Mouse (Mus musculus) kidney, adult 8-10 months (tissue): Measurements from ENCODE around the gene Phactr4.
A peak's percentile ranks its signal among the peaks of the same experiment; 100 is the strongest.

Source experiments
- DNase-seq, 2 experiments: peaks; one replicate each; pipeline ENCODE4 v3.0.0; 2022

The Phactr4 gene

DNA sequence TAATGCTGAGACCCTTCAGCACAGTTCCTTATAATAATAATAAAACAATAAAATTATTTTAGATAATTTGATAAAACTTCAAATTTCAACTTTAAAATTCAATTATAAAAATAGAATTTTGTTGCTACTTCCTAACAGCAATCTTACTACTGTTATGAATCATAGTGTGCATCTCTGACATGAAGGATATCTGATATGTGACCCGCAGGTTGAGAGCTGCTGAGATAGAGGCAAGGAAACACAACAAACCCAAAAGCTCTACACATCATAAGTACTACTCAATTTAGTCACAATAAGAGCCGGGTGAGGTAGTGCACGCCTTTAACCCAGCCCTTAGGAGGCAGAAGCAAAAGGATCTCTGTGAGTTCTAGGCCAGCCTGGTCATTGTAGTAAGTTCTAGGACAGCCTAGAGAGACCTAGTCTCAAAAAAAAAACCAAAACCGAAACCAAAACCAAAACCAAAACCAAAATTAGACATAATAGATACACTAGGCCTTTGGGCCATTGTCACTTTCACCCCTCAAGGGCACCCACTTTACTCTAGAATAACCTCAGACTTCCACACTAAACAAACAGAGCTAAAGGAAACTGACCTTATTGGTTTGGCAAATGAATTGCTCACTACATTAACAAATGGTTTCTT lies 12.6 kb downstream of the Phactr4 start:
- no peak for DNase-seq

DNA sequence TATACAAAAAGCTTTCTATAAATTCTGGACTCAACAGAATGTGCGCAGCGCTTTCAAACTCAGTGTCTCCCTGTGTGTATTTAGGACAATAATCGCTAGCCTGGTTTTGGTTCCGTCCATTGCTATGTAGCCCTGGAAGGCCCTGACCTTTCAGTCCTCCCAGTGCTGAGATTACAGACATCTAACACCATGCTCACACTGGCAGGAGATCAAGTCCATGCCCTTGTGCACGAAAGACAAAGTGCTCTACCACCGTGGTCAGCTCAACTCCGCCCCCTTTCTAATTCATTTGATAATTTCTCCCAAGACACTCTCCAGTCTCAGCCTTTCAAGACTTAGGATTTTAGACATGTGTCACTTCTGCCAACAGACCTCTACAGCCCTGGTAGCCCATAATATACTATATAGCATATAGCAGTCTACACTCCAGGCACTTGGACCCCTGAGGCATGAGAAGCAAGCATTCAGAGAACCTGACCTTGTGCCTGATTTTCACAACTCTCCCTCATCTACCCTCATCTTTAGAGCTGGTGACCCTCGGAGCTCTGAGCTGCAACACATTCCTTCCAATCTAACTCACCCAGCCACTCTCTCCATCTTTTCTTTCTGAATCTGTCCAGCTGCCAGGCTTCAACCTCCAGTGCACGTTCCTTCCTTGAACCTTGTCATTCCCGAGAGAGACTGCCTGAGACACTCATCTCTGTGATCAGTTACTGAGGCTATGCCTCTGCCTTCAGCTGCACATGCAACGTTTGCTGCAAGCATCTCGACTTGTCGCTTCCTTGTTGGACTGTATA lies 15.7 kb downstream of the Phactr4 start:
- DNase-seq: no peak

DNA sequence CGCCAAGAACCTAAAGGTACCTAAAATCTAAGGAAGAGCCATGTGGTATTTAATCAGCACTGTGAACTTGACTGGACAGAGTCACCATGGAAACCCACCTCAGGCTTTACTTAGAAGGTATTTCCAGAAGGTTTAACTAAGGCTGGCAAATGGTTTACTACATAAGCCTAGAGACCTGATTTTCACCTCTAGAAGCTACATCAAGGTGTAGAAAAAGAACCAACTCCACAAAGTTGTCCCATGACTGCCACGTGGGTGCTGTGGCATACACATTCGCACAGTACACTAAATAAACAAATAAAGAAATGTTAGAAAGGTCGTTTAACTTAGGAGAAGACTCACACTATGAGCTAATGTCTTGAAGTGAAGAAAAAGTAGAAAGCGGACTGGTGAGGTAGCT lies 17.7 kb downstream of the Phactr4 start:
- DNase-seq: peak; percentile 27 to 48

DNA sequence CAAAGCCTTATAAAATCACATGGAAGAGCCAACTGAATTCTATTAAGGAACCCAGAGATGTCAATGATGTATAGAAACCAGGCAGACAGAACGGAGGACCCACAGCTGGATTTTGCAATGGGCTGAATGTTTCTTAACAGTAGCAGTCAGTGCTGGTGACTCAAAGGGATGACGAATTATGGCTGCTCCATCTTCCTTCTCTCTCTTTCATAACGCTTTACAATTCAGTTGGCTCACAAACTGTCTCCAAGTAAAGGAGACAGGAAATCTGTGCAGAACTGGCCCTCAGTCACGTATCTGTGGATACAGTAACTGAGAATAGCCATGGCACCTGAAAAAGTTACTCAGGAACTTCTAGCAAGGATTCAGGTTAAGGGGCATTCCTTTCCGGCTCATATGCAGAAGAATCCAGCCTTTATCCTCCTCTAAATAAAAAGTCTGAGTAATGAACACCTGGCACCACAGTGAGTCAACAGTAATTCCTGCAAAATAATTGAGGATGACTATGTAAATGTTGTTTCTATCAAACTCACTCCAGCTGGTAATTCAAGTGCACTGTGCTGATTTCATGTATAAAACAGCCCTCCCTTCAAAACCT lies 19.1 kb downstream of the Phactr4 start:
- no peak for DNase-seq

DNA sequence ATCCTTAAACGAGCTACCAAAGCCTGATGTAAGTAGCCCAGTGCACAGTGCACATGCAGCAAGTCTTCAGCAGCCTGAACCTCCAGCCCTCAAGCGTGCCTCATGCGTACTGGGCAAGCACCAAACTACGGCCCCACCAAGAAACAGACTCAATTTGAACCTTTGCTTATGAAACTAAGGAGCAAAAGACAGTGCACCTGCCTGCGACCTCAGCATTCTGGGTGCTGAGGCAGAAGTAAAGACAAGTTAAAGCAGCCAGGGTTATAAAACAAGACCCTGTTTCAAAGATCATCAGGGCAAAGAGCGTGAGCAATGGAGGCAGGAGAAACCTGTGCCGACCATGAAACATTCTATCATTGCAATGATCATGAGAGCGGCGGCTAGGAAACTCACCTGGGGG lies 21.3 kb downstream of the Phactr4 start:
- peak; percentile 66 to 77 for DNase-seq

DNA sequence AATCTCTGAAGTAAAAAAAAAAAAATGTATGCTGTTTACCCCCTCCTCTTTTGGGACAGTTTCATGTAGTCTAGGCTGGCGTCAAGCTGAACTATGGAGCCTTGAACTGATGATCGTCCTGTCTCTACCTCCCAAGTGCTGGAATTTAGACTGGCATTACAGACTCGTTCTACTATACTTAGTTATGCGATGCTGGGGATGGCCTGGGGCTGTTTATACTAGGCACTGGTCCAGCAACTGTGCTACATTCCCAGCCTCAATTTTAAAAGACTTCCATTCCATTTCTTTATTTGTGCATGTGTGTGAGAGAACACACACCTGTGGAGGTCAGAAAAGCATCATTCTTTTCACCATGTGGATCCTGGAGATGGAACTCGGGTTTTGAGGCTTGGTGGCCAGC lies 23.4 kb downstream of the Phactr4 start:
- DNase-seq: peak; percentile 43 to 44

DNA sequence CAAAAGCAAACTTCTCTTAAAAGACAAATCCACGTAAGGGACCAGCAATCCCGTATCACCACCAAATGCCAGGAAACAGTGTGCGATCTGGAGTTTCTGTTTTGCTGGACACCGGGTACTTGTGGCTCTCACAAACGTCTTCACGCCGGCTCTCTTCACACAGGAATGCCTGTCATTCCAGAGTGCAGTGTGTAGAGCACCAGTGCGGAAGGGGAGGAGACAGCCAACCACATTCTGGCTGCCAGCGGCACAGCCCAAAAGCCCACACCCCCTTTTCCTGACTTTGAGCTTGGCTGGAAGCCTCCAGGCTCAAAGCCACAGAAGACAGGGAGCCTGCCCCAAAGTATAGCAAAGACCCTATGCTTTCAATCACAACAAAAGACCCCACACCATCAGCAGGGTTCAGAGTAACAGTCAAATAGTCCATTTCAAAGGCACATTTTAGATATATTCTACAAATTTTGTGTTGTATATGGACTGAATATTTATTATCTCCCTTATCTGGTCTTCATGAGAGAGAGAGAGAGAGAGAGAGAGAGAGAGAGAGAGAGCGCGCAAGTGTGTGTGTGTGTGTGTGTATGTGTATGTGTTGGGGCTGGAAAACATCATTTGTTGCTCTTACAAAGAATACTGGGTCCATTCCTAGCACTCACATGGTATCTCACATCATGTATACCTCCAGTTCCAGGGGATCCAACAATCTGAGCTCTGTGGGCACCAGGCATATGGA lies 24.1 kb downstream of the Phactr4 start:
- peak; percentile 85 to 86 for DNase-seq

DNA sequence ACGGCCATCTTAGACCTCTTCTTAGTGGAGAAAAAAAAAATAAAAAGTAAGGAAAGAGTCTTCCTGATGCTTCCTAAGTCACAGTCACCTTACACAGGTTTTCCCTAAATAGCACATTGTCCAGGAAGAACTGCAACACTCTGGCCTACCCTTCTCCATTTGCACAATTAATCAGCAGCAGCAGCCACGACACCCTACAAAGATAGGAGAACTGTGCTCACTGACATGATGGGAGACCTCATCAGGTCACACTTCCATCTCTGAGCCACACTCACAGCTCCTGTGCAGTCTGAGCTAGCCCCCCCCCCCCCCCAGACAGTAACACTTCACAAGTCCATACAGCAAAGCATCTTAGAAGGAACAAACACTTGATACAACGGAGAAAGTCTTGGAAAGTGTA lies 25.2 kb downstream of the Phactr4 start:
- DNase-seq: no peak

DNA sequence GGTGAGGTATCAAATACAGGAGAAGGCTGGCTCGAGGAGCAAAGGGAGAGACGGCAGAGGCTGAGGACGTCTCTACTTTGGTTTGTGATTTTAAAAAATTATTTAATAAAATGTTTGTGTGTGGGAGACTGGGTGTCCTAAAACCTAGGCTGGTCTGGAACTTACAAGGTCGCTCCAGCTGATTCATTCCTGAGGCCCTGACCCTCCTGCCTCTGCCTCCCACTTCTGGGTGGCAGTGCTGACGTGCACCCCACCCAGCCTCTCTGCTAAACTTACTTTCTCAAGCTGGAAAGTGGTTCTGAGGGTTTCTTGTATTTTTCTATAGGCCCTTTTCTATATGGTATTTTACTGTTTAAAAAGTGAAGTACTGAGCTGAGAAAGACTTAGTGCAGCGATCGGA lies 26.0 kb downstream of the Phactr4 start:
- no peak for DNase-seq

DNA sequence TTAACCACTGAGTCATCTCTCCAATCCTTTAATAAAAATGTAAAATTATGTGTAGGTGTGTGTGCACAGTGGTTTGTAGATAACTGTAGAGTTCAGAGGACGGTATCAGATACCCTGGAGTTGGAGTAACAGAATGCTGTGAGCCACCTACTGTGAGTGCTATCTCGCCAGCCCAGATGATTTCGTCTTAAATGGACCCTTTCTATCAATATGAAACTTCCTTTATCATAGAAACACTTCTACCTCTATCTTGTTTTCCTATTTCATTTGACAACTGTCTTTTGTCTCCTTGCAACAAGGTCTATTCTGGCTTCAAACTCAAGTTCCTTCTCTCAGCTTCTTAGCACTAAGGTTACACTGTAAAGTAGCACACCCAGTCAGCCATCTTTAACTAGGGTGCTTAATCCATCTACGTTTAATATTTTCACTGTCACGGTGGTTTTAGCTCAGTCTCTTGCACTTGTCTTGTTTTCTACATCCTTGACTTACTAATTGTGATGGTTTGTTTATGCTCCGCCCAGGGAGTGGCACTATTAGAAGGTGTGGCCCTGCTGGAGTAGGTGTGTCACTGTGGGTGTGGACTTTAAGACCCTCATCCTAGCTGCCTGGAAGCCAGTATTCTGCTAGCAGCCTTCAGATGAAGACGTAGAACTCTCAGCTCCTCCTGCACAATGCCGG lies 31.1 kb downstream of the Phactr4 start:
- DNase-seq: no peak

DNA sequence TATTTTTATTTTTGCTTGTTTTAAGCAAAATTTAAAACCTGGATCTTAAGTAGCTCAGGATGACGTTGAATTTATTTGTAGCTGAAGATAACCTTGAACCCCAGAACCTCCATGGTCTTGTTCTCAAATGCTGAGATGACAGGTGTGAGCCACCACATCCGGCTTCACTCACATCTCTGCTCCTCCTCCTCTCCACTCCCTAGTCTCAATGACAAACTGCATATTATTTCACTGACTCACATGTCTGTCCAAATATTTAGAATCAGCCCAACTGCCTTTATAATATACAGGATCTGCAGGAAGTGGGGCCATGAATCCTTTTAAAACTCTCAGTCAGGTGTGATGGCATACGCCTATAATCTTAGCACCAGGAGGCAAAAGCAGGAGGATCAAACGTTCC lies 33.0 kb downstream of the Phactr4 start:
- DNase-seq: no peak

DNA sequence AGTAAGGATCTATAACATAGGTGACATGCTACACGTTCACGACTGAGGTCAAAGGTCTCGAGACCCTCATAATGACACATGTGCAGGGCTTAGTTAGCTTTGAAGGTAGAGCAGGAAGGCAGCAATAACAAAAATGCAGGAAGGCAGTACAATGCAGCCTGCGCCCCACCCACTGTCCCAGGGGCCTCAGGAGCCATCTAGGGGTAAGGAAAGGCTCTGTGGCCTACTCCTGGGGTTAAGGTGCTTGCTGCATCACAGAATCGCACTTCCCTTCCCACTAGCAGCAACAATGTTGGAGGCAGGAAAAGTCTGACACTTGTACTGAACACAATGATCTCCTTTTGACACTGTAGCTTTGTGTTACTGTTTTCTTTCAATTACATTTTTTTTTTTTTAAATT lies 34.7 kb downstream of the Phactr4 start:
- DNase-seq: peak in 1 of 2 experiments; percentile 31

DNA sequence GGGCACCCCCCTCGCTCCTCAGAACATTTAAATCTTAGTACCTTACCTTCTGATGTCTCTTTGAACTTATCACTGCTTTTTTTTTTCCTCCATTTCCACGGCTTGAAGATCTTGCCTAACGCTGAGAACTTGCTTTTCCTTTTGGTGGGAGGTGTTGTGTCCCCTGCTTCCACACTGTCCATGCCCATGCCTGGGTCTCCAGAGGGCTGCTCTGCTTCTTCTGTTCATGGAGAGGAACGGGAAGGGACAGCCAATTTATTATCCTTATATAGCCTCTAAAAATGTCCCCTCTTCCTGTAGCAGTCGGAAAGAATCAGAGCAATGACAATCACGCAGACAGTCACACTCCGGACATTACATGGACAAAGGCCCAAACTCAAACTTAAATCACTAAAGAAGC lies 35.4 kb downstream of the Phactr4 start:
- no peak for DNase-seq

DNA sequence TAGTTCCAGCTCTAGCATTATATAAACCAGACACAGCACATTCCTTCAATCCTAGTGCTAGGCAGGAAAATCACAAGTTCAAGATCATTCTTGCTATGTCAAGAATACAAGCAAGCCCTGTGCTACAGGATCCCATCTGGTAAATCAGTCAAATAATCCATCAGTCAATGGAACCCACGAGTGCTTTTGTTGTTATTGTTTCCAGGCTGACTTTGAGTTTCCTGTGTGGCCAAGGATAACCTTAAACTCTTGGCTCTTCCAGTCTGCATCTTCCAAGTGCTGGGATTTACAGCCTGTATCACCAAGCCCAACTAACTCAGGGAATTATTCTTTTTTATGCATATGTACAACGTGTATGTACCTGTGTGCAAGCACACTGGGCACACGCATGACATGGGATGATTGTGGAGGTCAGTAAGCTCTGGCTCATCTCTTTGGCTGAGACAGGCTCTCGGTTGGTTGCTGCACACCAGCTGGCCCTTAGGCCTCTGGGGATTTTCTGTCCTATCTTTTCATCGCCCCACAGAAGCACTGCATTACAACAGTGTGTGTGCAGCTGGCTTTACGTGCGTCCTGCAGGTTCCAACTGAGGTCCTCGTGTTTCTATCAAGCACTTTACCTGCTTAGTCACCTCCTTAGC lies 36.4 kb downstream of the Phactr4 start:
- DNase-seq: no peak

DNA sequence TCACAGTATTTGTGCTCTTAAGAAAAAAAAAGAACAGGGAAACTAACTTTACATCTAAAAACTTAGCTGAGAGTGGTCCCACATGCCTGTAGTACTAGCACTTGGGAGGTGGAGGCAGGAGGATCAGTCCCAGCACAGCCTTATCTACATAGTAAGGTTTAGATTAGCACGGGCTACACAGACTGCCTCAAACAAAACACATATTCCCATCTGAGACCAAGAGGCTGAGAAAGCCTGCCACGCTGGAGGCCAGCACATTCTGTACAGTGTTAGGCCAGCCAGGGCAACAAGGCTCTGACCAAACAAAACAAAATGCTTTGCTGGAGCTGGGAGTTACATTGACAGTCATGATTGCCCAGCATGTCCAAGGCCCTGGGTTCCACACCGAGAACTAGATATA lies 38.8 kb downstream of the Phactr4 start:
- no peak for DNase-seq

DNA sequence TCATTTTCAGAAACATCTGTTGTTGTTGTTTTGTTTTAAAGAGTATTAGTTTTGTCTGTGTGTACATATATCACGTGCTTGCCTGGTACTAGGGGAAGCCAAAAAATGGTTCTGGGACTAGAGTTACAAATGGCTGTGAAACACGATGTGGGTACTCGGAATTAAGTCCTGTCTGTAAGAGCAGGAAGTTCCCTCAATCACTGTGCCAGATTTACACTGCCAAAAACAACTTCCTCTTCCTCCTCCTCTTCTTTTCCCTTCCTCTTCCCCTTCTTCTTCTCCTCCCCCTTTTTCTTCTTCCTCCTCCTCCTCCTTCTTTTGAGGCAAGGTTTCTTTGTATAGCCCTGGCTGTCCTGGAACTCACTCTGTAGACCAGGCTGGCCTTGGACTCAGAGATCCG lies 40.0 kb downstream of the Phactr4 start:
- DNase-seq: no peak

DNA sequence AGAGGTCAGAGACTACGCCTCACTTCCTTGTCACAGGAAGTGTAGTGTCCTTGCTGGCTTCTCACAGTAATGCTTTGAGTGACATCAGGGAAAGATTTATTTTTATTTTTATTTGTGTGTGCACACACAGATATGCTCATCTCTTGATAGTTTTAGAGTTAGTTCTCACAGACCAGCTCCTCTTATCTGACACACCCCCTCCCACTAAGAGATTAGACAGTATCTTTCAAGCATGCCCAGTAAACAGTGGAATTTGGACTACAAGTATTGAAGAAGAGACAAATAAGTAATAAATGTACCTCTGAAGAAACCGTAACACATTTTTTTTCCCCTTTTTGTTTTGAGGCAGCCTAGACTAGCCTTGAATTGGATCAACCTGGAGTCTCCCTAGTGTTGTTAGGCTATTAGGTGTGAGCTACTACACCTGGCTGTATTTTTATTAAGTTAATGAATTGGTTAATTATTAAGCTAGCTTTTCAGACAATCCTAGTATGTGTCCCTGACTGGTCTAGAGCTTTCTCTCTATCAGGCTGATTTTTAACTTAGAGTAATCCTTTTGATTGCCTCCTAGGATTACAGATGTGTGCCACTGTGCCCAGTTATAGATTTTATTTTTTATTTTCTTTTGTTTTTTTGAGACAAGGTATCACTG lies 41.2 kb downstream of the Phactr4 start:
- DNase-seq: no peak

DNA sequence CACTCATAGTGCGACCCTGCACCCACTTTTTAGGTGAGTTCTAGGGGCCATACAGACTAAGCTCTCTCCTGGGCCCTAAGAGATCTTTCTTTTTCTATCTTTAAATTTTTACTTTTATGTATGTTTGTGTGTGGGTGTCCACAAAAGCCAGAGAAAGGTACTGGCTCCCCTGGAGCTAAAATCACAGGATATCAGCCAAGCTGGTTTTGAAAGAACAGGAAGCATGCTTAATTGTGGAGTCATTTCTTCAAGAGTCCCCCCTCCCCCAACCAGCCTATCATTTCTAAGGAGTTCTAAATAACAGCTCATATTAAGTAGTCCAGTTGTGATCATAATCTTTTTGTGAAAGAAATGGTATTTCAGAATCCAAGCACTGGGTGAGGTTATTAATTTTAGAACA lies 48.5 kb downstream of the Phactr4 start:
- DNase-seq: no peak

DNA sequence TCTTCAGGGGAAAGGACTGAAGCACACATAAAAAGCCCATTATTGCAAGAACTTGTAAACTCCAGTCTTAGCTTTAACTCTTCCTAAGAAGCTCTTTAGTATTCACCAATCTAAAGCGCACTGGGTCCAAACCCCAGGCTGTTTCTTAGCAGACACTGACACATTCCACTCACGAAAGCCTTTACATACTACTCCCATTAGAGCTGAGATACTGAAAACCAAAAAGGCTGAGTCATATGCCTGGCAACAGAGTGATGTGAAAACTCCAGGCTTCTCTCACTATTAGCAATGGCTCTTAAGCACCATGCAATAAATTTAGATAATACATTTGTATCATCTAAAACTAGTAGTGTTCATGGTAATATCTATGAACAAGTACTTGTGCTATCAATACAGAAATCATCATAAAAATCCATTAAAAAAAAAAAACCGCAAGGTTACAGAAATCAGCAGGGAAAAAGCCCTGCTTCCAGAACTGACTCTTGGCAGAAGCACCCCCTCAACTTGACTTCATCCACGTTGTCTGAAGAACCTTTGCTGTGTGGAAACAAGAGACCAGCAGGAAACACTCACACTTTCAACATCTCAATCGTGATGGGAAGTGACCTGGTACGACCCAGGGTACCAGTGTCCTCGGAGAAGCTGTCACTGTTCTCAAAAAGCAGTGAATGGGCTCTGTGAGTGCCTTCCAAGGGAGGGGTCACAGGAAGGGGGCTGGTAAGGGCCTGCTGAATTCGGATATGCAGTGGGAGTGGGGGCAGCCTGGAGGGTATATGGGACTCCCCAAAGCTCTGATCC lies 52.1 kb downstream of the Phactr4 start:
- no peak for DNase-seq

DNA sequence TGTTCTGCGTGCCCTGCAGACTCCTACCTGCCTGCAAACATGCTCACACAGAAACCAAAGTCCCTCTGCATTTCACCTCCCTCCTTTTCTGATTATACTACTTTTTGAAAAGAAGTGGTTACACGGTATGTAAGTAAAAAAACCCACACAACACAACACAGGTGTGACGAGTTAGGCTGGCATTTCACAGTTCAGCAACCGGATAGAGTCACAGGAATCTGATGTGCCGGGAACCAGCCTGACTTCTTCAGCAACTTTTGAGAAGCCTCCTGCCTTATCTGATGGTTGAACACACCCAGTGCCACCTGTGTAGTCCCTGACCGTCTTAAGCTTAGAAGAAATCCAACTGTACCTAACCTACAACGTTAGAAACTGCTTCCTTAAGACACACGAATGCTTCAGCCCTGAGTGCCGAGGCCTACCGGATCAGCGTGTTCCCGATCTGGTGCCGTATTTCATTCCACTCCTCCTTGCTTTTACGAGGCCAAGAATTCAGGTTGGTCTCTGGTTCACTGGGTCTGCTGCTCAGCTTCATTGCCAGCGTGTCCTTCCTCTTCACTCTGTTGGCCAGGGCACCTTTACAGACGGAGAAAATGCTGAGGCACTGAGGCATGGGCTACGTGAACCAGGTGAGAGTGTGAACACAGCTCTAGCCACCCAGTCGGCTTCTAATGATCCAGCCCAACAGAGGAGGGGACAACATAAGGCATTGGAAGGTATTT lies 54.6 kb downstream of the Phactr4 start:
- DNase-seq: peak in 1 of 2 experiments; percentile 21
